Mouse (Mus musculus): ENCODE results near the gene 4933402J07Rik. TPM values are rescaled to one million over a fixed set of nuclear protein-coding genes. Genes with fewer than 3 reads are reported as not detected.

The 4933402J07Rik gene
- not detected in 2 replicates for polyA plus RNA-seq (2016; fragmentation: Nextera tagmentation; extraction: Ambion mirVana)

- Histone ChIP-seq H3K4me3 (no peak within 1 kb of the TSS), H3K36me3 (no peaks in the 10 kb centered on the region), H3K4me1 (no peaks in the 10 kb centered on the region), H3K9me3 (no peaks in the 10 kb centered on the region), H3K27me3 (replicated peaks) (no peaks in the 10 kb centered on the region), H3K4me2 (replicated peaks) (no peak within 1 kb of the TSS), H3K27ac (no peak within 1 kb of the TSS), H3K9ac (no peak within 1 kb of the TSS)
- WGBS: 82% methylated on average over 2 of the region's 2 CpGs
- no peak for ATAC-seq (ENCODE audit: low FRiP score, low read depth)
Measured at GRCm38 (mm10) chr8:87563553-87563952, at the start of gene 4933402J07Rik. Gene 4933402J07Rik, plus strand, starts transcription at chr8:87563853.

- Histone ChIP-seq H3K36me3 (no peaks in the 10 kb centered on the region), H3K27me3 (replicated peaks) (no peaks in the 10 kb centered on the region), H3K9me3 (0 out of 2 replicates have a peak, but pooled peaks cover 4% of the 10 kb centered on the region), H3K27ac (no peak overlapping the region), H3K4me3 (no peak overlapping the region), H3K9ac (no peak overlapping the region), H3K4me2 (replicated peaks) (no peak overlapping the region), H3K4me1 (no peaks in the 10 kb centered on the region)
- 97% methylated on average over 3 of the region's 3 CpGs for WGBS
- no peak for ATAC-seq (ENCODE audit: low FRiP score, low read depth)
Measured at GRCm38 (mm10) chr8:87517132-87517531, 46.5 kb upstream of the 4933402J07Rik start.

- H3K4me3 ChIP-seq: no peak overlapping the region
- no peak overlapping the region for H3K4me2 ChIP-seq (replicated peaks)
- no peaks in the 10 kb centered on the region for H3K36me3 ChIP-seq
- WGBS: 88% methylated on average over 1 of the region's 1 CpGs
- ATAC-seq (ENCODE audit: low FRiP score, low read depth): no peak
- H3K27me3 ChIP-seq (replicated peaks): no peaks in the 10 kb centered on the region
- no peak overlapping the region for H3K9ac ChIP-seq
- H3K4me1 ChIP-seq: no peaks in the 10 kb centered on the region
- no peak overlapping the region for H3K27ac ChIP-seq
- H3K9me3 ChIP-seq: no peaks in the 10 kb centered on the region
Measured at GRCm38 (mm10) chr8:87525006-87525405, 38.6 kb upstream of the 4933402J07Rik start.

GRCm38 (mm10) chr8:87531176-87531575 is 32.5 kb upstream of the 4933402J07Rik start:
- no peak overlapping the region for H3K4me2 ChIP-seq (replicated peaks)
- no peak overlapping the region for H3K9ac ChIP-seq
- no peak overlapping the region for H3K27ac ChIP-seq
- 68% methylated on average over 4 of the region's 4 CpGs for WGBS
- no peak for ATAC-seq (ENCODE audit: low FRiP score, low read depth)
- no peaks in the 10 kb centered on the region for H3K36me3 ChIP-seq
- H3K27me3 ChIP-seq (replicated peaks): no peaks in the 10 kb centered on the region
- H3K4me3 ChIP-seq: no peak overlapping the region
- no peaks in the 10 kb centered on the region for H3K9me3 ChIP-seq
- H3K4me1 ChIP-seq: no peaks in the 10 kb centered on the region; the same call in 1 of the 2 replicates

GRCm38 (mm10) chr8:87533476-87533875 is 30.2 kb upstream of the 4933402J07Rik start:
- peaks cover 3% of the 10 kb centered on the region; the same call in 1 of the 2 replicates for H3K4me1 ChIP-seq
- no peak for ATAC-seq (ENCODE audit: low FRiP score, low read depth)
- 78% methylated on average over 4 of the region's 4 CpGs for WGBS
- H3K9ac ChIP-seq: no peak overlapping the region
- no peak overlapping the region for H3K4me3 ChIP-seq
- H3K4me2 ChIP-seq (replicated peaks): no peak overlapping the region
- no peaks in the 10 kb centered on the region for H3K36me3 ChIP-seq
- H3K27ac ChIP-seq: no peak overlapping the region
- no peaks in the 10 kb centered on the region for H3K27me3 ChIP-seq (replicated peaks)
- H3K9me3 ChIP-seq: no peaks in the 10 kb centered on the region

- no peak overlapping the region for H3K4me2 ChIP-seq (replicated peaks)
- 38% methylated on average over 2 of the region's 2 CpGs for WGBS
- no peak overlapping the region for H3K9ac ChIP-seq
- no peaks in the 10 kb centered on the region for H3K9me3 ChIP-seq
- no peak overlapping the region for H3K4me3 ChIP-seq
- H3K27me3 ChIP-seq (replicated peaks): no peaks in the 10 kb centered on the region
- no peak for ATAC-seq (ENCODE audit: low FRiP score, low read depth)
- H3K36me3 ChIP-seq: no peaks in the 10 kb centered on the region
- no peak overlapping the region for H3K27ac ChIP-seq
- peaks cover 4% of the 10 kb centered on the region; the same call in 1 of the 2 replicates for H3K4me1 ChIP-seq
Measured at GRCm38 (mm10) chr8:87534846-87535245, 28.8 kb upstream of the 4933402J07Rik start.

- ATAC-seq (ENCODE audit: low FRiP score, low read depth): peak; percentile 75
- Histone ChIP-seq H3K4me1 (peaks cover 9% of the 10 kb centered on the region; the same call in 1 of the 2 replicates), H3K27ac (no peak overlapping the region), H3K9ac (no peak overlapping the region), H3K4me3 (no peak overlapping the region), H3K4me2 (replicated peaks) (peak overlapping the region; percentile 44), H3K27me3 (replicated peaks) (no peaks in the 10 kb centered on the region), H3K36me3 (no peaks in the 10 kb centered on the region), H3K9me3 (no peaks in the 10 kb centered on the region)
- 8% methylated on average over 23 of the region's 23 CpGs for WGBS
Measured at GRCm38 (mm10) chr8:87536615-87537329, 26.9 kb upstream of the 4933402J07Rik start.

GRCm38 (mm10) chr8:87539829-87540394 is 23.7 kb upstream of the 4933402J07Rik start:
- peak; percentile 54 for ATAC-seq (ENCODE audit: low FRiP score, low read depth)
- H3K4me1 ChIP-seq: peaks cover 9% of the 10 kb centered on the region; the same call in 1 of the 2 replicates
- H3K4me2 ChIP-seq (replicated peaks): peak overlapping the region; percentile 41
- no peak overlapping the region for H3K27ac ChIP-seq
- WGBS: 24% methylated on average over 15 of the region's 15 CpGs
- H3K9ac ChIP-seq: no peak overlapping the region
- H3K27me3 ChIP-seq (replicated peaks): no peaks in the 10 kb centered on the region
- no peaks in the 10 kb centered on the region for H3K9me3 ChIP-seq
- no peak overlapping the region for H3K4me3 ChIP-seq
- no peaks in the 10 kb centered on the region for H3K36me3 ChIP-seq

- Histone ChIP-seq H3K4me2 (replicated peaks) (no peak overlapping the region), H3K9me3 (no peaks in the 10 kb centered on the region), H3K27ac (no peak overlapping the region), H3K36me3 (no peaks in the 10 kb centered on the region), H3K27me3 (replicated peaks) (no peaks in the 10 kb centered on the region), H3K4me3 (no peak overlapping the region), H3K9ac (no peak overlapping the region), H3K4me1 (no peaks in the 10 kb centered on the region)
- no peak for ATAC-seq (ENCODE audit: low FRiP score, low read depth)
- WGBS: 83% methylated on average over 4 of the region's 4 CpGs
Measured at GRCm38 (mm10) chr8:87549881-87550280, 13.8 kb upstream of the 4933402J07Rik start.

- Histone ChIP-seq H3K27me3 (replicated peaks) (no peaks in the 10 kb centered on the region), H3K36me3 (no peaks in the 10 kb centered on the region), H3K4me3 (no peak overlapping the region), H3K27ac (no peak overlapping the region), H3K4me1 (no peaks in the 10 kb centered on the region), H3K9ac (no peak overlapping the region), H3K4me2 (replicated peaks) (no peak overlapping the region), H3K9me3 (no peaks in the 10 kb centered on the region)
- WGBS: 75% methylated on average over 1 of the region's 1 CpGs
- no peak for ATAC-seq (ENCODE audit: low FRiP score, low read depth)
Measured at GRCm38 (mm10) chr8:87552801-87553200, 10.9 kb upstream of the 4933402J07Rik start.

- 65% methylated on average over 2 of the region's 2 CpGs for WGBS
Measured at GRCm38 (mm10) chr8:87560801-87561200, 2.9 kb upstream of the 4933402J07Rik start.

GRCm38 (mm10) chr8:87569203-87569602 is 5.5 kb downstream of the 4933402J07Rik start:
- no peak overlapping the region for H3K27ac ChIP-seq
- no peaks in the 10 kb centered on the region for H3K27me3 ChIP-seq (replicated peaks)
- H3K4me3 ChIP-seq: no peak overlapping the region
- peaks cover 12% of the 10 kb centered on the region for H3K4me1 ChIP-seq
- ATAC-seq (ENCODE audit: low FRiP score, low read depth): no peak
- H3K4me2 ChIP-seq (replicated peaks): no peak overlapping the region
- 85% methylated on average over 5 of the region's 5 CpGs for WGBS
- H3K9me3 ChIP-seq: no peaks in the 10 kb centered on the region
- no peak overlapping the region for H3K9ac ChIP-seq
- no peaks in the 10 kb centered on the region for H3K36me3 ChIP-seq

More at GRCm38 (mm10) chr8:87560801-87561200, 2.9 kb upstream of the 4933402J07Rik start:
- no peaks in the 10 kb centered on the region for H3K36me3 ChIP-seq
- no peaks in the 10 kb centered on the region for H3K4me1 ChIP-seq
- ATAC-seq (ENCODE audit: low FRiP score, low read depth): no peak
- no peak overlapping the region for H3K27ac ChIP-seq
- H3K4me2 ChIP-seq (replicated peaks): no peak overlapping the region
- H3K9me3 ChIP-seq: no peaks in the 10 kb centered on the region
- no peaks in the 10 kb centered on the region for H3K27me3 ChIP-seq (replicated peaks)
- H3K4me3 ChIP-seq: no peak overlapping the region
- no peak overlapping the region for H3K9ac ChIP-seq

Data from neural tube, embryonic 12.5 days (tissue).